Mouse (Mus musculus) testis, adult 2 months (tissue): ENCODE data around the gene Wbp1.

ENCODE experiments used
- CTCF ChIP-seq: fragments of 200-500 bp; IDR thresholded peaks from 2 replicates; pipeline ENCODE4 v1.5.1; 2012; ENCODE audit warnings: low read depth, mild to moderate bottlenecking, inconsistent platforms, low read length, moderate library complexity; ENCODE audit not compliant: control insufficient read depth, insufficient read depth, insufficient replicate concordance
- POLR2A ChIP-seq: fragments of 200-500 bp; IDR thresholded peaks from 2 replicates; pipeline ENCODE4 v1.6.1; 2012; ENCODE audit warnings: low read depth, mild to moderate bottlenecking, inconsistent platforms, low read length, moderate library complexity; ENCODE audit not compliant: control insufficient read depth

- TF ChIP-seq POLR2A (no peak), CTCF (no peak)
Measured at GRCm38 (mm10) chr6:83142886-83143285, 21.5 kb upstream of the Wbp1 start.
